Mouse (Mus musculus) liver, embryonic 14.5 days (tissue): ENCODE results near the gene Nbr1.

Source experiments
- CTCF ChIP-seq: IDR thresholded peaks from 2 replicates; pipeline ENCODE4 v1.5.1; 2016; ENCODE audit warnings: antibody characterized with exemption, low read depth, control low read depth
- EP300 ChIP-seq: IDR thresholded peaks from 2 replicates; pipeline ENCODE4 v1.6.1; 2016; ENCODE audit warnings: antibody characterized with exemption, low read depth

- TF ChIP-seq CTCF (no peak), EP300 (no peak)
Measured at GRCm38 (mm10) chr11:101543533-101543932, 8.4 kb upstream of the Nbr1 start.
